Mouse (Mus musculus): Measurements from ENCODE around the gene Tbc1d9b.

GRCm38 (mm10) chr11:50138206-50138822, 7.1 kb downstream of the Tbc1d9b start:
- TF ChIP-seq EP300 (IDR thresholded peaks at IDR 0.05; ENCODE audit: insufficient read depth, low read depth, low read length) = no peak
- TF ChIP-seq CTCF (IDR thresholded peaks at IDR 0.05) = no peak

Measured in heart, adult 2 months (tissue).